Mouse (Mus musculus) heart, embryonic 14.5 days (tissue): Measurements from ENCODE around the gene Cotl1. TPM values are rescaled to one million over a fixed set of nuclear protein-coding genes. Genes with fewer than 3 reads are reported as not detected.

Experiments used
- ATAC-seq: fragments of 200-750 bp; cut with Nextera tagmentation; 2 replicates; pipeline ENCODE4 v1.8.0; 2017; ENCODE audit warnings: low read depth, moderate TSS enrichment; ENCODE audit not compliant: insufficient number of reproducible peaks, insufficient read depth, low FRiP score
- H3K27ac ChIP-seq, 2 experiments: fragments of 200-500 bp in 1 of 2; fragments of 300-500 bp in 1 of 2; sonication (generic) in 1 of 2; replicated peaks in 1 of 2; 2 replicates each; pipeline ENCODE4 v1.5.1; 2012 to 2014; ENCODE audit warnings: low read depth in 2 of 2, low read length in 2 of 2, control low read depth in 1 of 2, mild to moderate bottlenecking in 1 of 2, mixed read lengths in 1 of 2; ENCODE audit not compliant: control insufficient read depth in 1 of 2, insufficient read depth in 1 of 2
- H3K27me3 ChIP-seq: fragments of 300-500 bp; sonication (generic); 2 replicates; pipeline ENCODE4 v1.6.1; 2014; ENCODE audit warnings: mild to moderate bottlenecking, low read length, control low read depth; ENCODE audit not compliant: control insufficient read depth, insufficient read depth
- H3K36me3 ChIP-seq: fragments of 300-500 bp; sonication (generic); 2 replicates; pipeline ENCODE4 v1.6.1; 2014; ENCODE audit warnings: mild to moderate bottlenecking, control low read depth, low read length, mixed read lengths; ENCODE audit not compliant: control insufficient read depth, insufficient read depth
- H3K4me1 ChIP-seq, 2 experiments: fragments of 200-500 bp in 1 of 2; fragments of 300-500 bp in 1 of 2; sonication (generic) in 1 of 2; 2 replicates each; pipeline ENCODE4 v1.6.1; 2012 to 2014; ENCODE audit warnings: low read length in 2 of 2, control low read depth in 1 of 2, mixed read lengths in 1 of 2; ENCODE audit not compliant: control insufficient read depth in 2 of 2, insufficient read depth in 2 of 2
- H3K4me2 ChIP-seq: fragments of 300-500 bp; sonication (generic); 2 replicates; pipeline ENCODE4 v1.6.1; 2014; ENCODE audit warnings: mild to moderate bottlenecking, low read length
- H3K4me3 ChIP-seq, 2 experiments: fragments of 200-500 bp in 1 of 2; fragments of 300-500 bp in 1 of 2; sonication (generic) in 1 of 2; 2 replicates each; pipeline ENCODE4 v1.5.1; 2012 to 2014; ENCODE audit warnings: low read length in 2 of 2, mild to moderate bottlenecking in 2 of 2, control low read depth in 1 of 2, low read depth in 1 of 2, moderate library complexity in 1 of 2; ENCODE audit not compliant: control insufficient read depth in 1 of 2, insufficient read depth in 1 of 2
- H3K9ac ChIP-seq: fragments of 300-500 bp; sonication (generic); 2 replicates; pipeline ENCODE4 v1.6.1; 2014; ENCODE audit warnings: mild to moderate bottlenecking, low read length
- H3K9me3 ChIP-seq: fragments of 300-500 bp; sonication (generic); 2 replicates; pipeline ENCODE4 v1.6.1; 2016; ENCODE audit warnings: low read length, control low read depth; ENCODE audit not compliant: control insufficient read depth
- WGBS: fragments of 180-500 bp; shearing (Covaris S2); extraction: QIAGEN DNeasy Blood & Tissue Kit; methylation state at CpG from one replicate; pipeline ENCODE4 v1.1.7; 2014; 5-methylcytosine and 5-hydroxymethylcytosine counted together
- polyA plus RNA-seq: library from polyadenylated mRNA; unstranded; fragments of >200 nt; fragmentation: Nextera tagmentation; extraction: Ambion mirVana; gene quantifications from 2 replicates; pipeline ENCODE4 v1.2.1, GENCODE M21; 2014

Cotl1 gene
- polyA plus RNA-seq, 1 experiment from 2014 or later = 75.9 TPM

- H3K27ac ChIP-seq = no peak overlapping the region
- H3K4me3 ChIP-seq = no peak overlapping the region
- no peak for ATAC-seq
- H3K27me3 ChIP-seq = no peaks in the 10 kb centered on the region
- 85% methylated on average over 21 of the region's 21 CpGs for WGBS
- H3K9me3 ChIP-seq = no peaks in the 10 kb centered on the region
- H3K4me1 ChIP-seq = peaks cover 2 to 5% of the 10 kb centered on the region in 2 experiments; a peak in 1 of 4 replicates
- no peak overlapping the region for H3K4me2 ChIP-seq
- H3K36me3 ChIP-seq = peaks cover 59% of the 10 kb centered on the region
- no peak overlapping the region for H3K9ac ChIP-seq
Observed at GRCm38 (mm10) chr8:119762226-119763220, 77.8 kb downstream of the Cotl1 start.

- Histone ChIP-seq H3K27ac (no peak overlapping the region), H3K4me1 (peaks cover 5 to 8% of the 10 kb centered on the region in 2 experiments), H3K36me3 (peaks cover 51% of the 10 kb centered on the region), H3K9me3 (no peaks in the 10 kb centered on the region), H3K27me3 (no peaks in the 10 kb centered on the region), H3K9ac (no peak overlapping the region), H3K4me3 (no peak overlapping the region), H3K4me2 (no peak overlapping the region)
- no peak for ATAC-seq
- WGBS = 79% methylated on average over 11 of the region's 11 CpGs
Observed at GRCm38 (mm10) chr8:119761692-119762091, 78.7 kb downstream of the Cotl1 start.

Other genes starting within 250 kb of the Cotl1 start
- gene Taf1c, start 235.3 kb downstream of the Cotl1 start, polyA plus RNA-seq = 5.4 and 6.2 TPM in 2 replicates
- gene Adad2, start 227.8 kb downstream of the Cotl1 start, polyA plus RNA-seq = not detected in 2 replicates
- 0.11 TPM in 1 of 2 replicates, not detected in the other for gene Kcng4, start 204.9 kb downstream of the Cotl1 start, polyA plus RNA-seq
- gene Wfdc1, start 174.2 kb downstream of the Cotl1 start, polyA plus RNA-seq = 4.7 and 6.8 TPM in 2 replicates
- gene Atp2c2, start 140.5 kb downstream of the Cotl1 start, polyA plus RNA-seq = 0.20 and 0.43 TPM in 2 replicates
- 11.1 and 11.4 TPM in 2 replicates for gene Tldc1, start 62.1 kb downstream of the Cotl1 start, polyA plus RNA-seq
- 8.8 and 10.6 TPM in 2 replicates for gene Klhl36, start 21.7 kb upstream of the Cotl1 start, polyA plus RNA-seq
- gene Usp10, start 69.8 kb upstream of the Cotl1 start, polyA plus RNA-seq = 66.9 and 68.0 TPM in 2 replicates
- gene Gm20388, start 70.3 kb upstream of the Cotl1 start, polyA plus RNA-seq = not detected in 2 replicates
- gene Crispld2, start 151.9 kb upstream of the Cotl1 start, polyA plus RNA-seq = 1.2 and 1.8 TPM in 2 replicates